ENCODE assay signal across 29 mouse cellular contexts in genomic region chr4:58320293-58320692, GRCm38 (mm10). TPM values are rescaled to one million over a fixed set of nuclear protein-coding genes. Genes with fewer than 3 reads are reported as not detected.
DNase-seq lines count a peak whose midpoint lies in the region; TF ChIP-seq lines count a peak whose summit lies in the region.
"Had no signal": no experiment of that assay in that cellular context is flagged by ENCODE, and none has a peak within 500 bp of the region (broad histone marks: within the 10 kb centered on the region; RNA-seq: fewer than 3 reads in every experiment).

No protein-coding gene starts in this region.

- no peak overlapping the region for H3K27ac ChIP-seq in liver, adult 2 months (replicated peaks; ENCODE audit: insufficient read depth, low read depth, low read length)
- H3K27ac ChIP-seq: embryonic facial prominence, embryonic 12.5 days; embryonic facial prominence, embryonic 15.5 days; gastrocnemius, adult 2 months; heart, embryonic 15.5 days; hindbrain, embryonic 14.5 days; hindbrain, postnatal 0 days had no signal

- no peak overlapping the region for H3K9ac ChIP-seq in liver, adult 2 months (ENCODE audit: low read depth, low read length)
- H3K9ac ChIP-seq: embryonic facial prominence, embryonic 12.5 days; embryonic facial prominence, embryonic 15.5 days; forebrain, postnatal 0 days; heart, embryonic 12.5 days; heart, embryonic 15.5 days; hindbrain, embryonic 14.5 days had no signal

- no peaks in the 10 kb centered on the region for H3K27me3 ChIP-seq in liver, adult 2 months (ENCODE audit: control insufficient read depth, insufficient read depth, low read length)
- H3K27me3 ChIP-seq: CH12.LX; embryonic facial prominence, embryonic 12.5 days; embryonic facial prominence, embryonic 15.5 days; heart, embryonic 12.5 days; heart, embryonic 15.5 days had no signal

- TF ChIP-seq CTCF in liver, adult 2 months (IDR thresholded peaks at IDR 0.05; ENCODE audit: low read depth, low read length): no peak

- 29% methylated on average over 4 of the region's 4 CpGs for WGBS in liver, adult 2 months

- peak; percentile 20 for DNase-seq in cerebellum, postnatal 10 days
- no peak for DNase-seq in cerebellum, adult 18-20 months
- DNase-seq in kidney, adult 8-10 months: peak; percentile 10 to 15
- DNase-seq in kidney, postnatal 4 days: no peak
- peak; percentile 53 for DNase-seq in liver, adult 2 months (ENCODE audit: extremely low read depth, low read depth, low spot score)
- DNase-seq in liver: no peak
- DNase-seq in testis, postnatal 14 days (ENCODE audit: low spot score): no peak
- DNase-seq: adrenal gland, adult 8-10 months; adrenal gland, postnatal 25 days; B cell, adult 2 months; cerebellum, adult 11-12 months; cerebellum, adult 9-10 months; cerebellum, postnatal 25 days; forebrain, postnatal 0 days; gastrocnemius, adult 2 months; gastrocnemius, postnatal 14 days; heart, adult 18-20 months; heart, postnatal 10 days; heart, postnatal 4 days had no signal

- no peaks in the 10 kb centered on the region for H3K36me3 ChIP-seq in liver, adult 2 months (ENCODE audit: control insufficient read depth, insufficient read depth, low read length)
- H3K36me3 ChIP-seq: embryonic facial prominence, embryonic 12.5 days; embryonic facial prominence, embryonic 15.5 days; G1E; heart, embryonic 12.5 days; heart, embryonic 15.5 days had no signal

- H3K4me1 ChIP-seq in liver, adult 2 months (ENCODE audit: control insufficient read depth, insufficient read depth, low read length): peaks cover 3% of the 10 kb centered on the region; the same call in 1 of the 2 replicates
- H3K4me1 ChIP-seq: embryonic facial prominence, embryonic 12.5 days; embryonic facial prominence, embryonic 15.5 days; heart, embryonic 12.5 days; heart, embryonic 15.5 days had no signal

- no peak for TF ChIP-seq POLR2A in liver, adult 2 months (IDR thresholded peaks at IDR 0.05; ENCODE audit: extremely low read depth, insufficient read depth, low read length)

- no peaks in the 10 kb centered on the region for H3K79me2 ChIP-seq in liver, adult 2 months (ENCODE audit: control insufficient read depth, insufficient read depth, low read length)

- H3K4me3 ChIP-seq in liver, adult 2 months (ENCODE audit: insufficient read depth, low read depth, low read length): no peak overlapping the region
- H3K4me3 ChIP-seq: embryonic facial prominence, embryonic 12.5 days; embryonic facial prominence, embryonic 15.5 days; gastrocnemius, adult 2 months; heart, embryonic 12.5 days; heart, embryonic 15.5 days had no signal

RNA-seq across cellular contexts. Expression of gene Musk, which starts 34.5 kb away (rescaled TPM):
- not detected in 2 replicates for total RNA-seq in liver, adult 2 months (2014; rRNA removed)
- polyA plus RNA-seq in liver, adult 2 months (2012; rRNA removed): not detected in 2 replicates
- total RNA-seq: CH12.LX; common myeloid progenitor, adult 5-6 weeks; G1E had no signal
- polyA plus RNA-seq: forebrain, embryonic 14.5 days; G1E; heart, embryonic 15.5 days had no signal

Comparison
In these comparisons a context has a peak if more than half of its experiments do, and no peak if none do; other contexts are left out.
1. DNase-seq: peak in cerebellum, postnatal 10 days (2 of 2), kidney, adult 8-10 months (2 of 2) and liver, adult 2 months (single experiment); none in cerebellum, adult 18-20 months (0 of 2), kidney, postnatal 4 days (0 of 2), liver (single experiment) and testis, postnatal 14 days (single experiment).